In genomic region chr11:95007418-95007817, GRCm38 (mm10) we compare ENCODE assay signal across 11 mouse cellular contexts. TPM values are rescaled to one million over a fixed set of nuclear protein-coding genes. Genes with fewer than 3 reads are reported as not detected.
A peak's percentile ranks its signal among the peaks of the same experiment; 100 is the strongest.
DNase-seq lines count a peak whose midpoint lies in the region; ATAC-seq and TF ChIP-seq lines count a peak whose summit lies in the region.
"Had no signal": no experiment of that assay in that cellular context is flagged by ENCODE, and none has a peak within 500 bp of the region (broad histone marks: within the 10 kb centered on the region; RNA-seq: fewer than 3 reads in every experiment).

No protein-coding gene starts in this region.

- H3K4me1 ChIP-seq in heart, postnatal 0 days (ENCODE audit: control insufficient read depth, insufficient read depth) = peaks cover 20% of the 10 kb centered on the region
- H3K4me1 ChIP-seq in embryonic facial prominence, embryonic 15.5 days = peaks cover 54% of the 10 kb centered on the region
- peaks cover 28% of the 10 kb centered on the region for H3K4me1 ChIP-seq in intestine, embryonic 16.5 days (ENCODE audit: control insufficient read depth, insufficient read depth, low read length)
- peaks cover 23% of the 10 kb centered on the region; the same call in 1 of the 2 replicates for H3K4me1 ChIP-seq in midbrain, postnatal 0 days (ENCODE audit: insufficient read depth, low read length)

- H3K36me3 ChIP-seq in heart, postnatal 0 days (replicated peaks; ENCODE audit: control insufficient read depth, insufficient read depth, low read length) = peaks cover 22% of the 10 kb centered on the region
- H3K36me3 ChIP-seq in embryonic facial prominence, embryonic 15.5 days = peaks cover 29% of the 10 kb centered on the region
- peaks cover 9% of the 10 kb centered on the region; the same call in 1 of the 2 replicates for H3K36me3 ChIP-seq in intestine, embryonic 16.5 days (ENCODE audit: control insufficient read depth, insufficient read depth, low read length)
- H3K36me3 ChIP-seq in midbrain, postnatal 0 days (ENCODE audit: insufficient read depth, low read length) = peaks cover 22% of the 10 kb centered on the region

- WGBS in heart, postnatal 0 days = 64% methylated on average over 3 of the region's 3 CpGs
- WGBS in embryonic facial prominence, embryonic 15.5 days = 47% methylated on average over 3 of the region's 3 CpGs
- 53% methylated on average over 3 of the region's 3 CpGs for WGBS in intestine, embryonic 16.5 days
- 80% methylated on average over 3 of the region's 3 CpGs for WGBS in midbrain, postnatal 0 days

- H3K4me2 ChIP-seq in heart, postnatal 0 days (ENCODE audit: low read depth, low read length) = peak overlapping the region; percentile 80
- H3K4me2 ChIP-seq in embryonic facial prominence, embryonic 15.5 days (replicated peaks) = peak overlapping the region; percentile 73; the same call in 1 of the 2 replicates
- H3K4me2 ChIP-seq in intestine, embryonic 16.5 days (ENCODE audit: low read depth, low read length) = no peak overlapping the region
- peak overlapping the region; percentile 71; the same call in 1 of the 2 replicates for H3K4me2 ChIP-seq in midbrain, postnatal 0 days (ENCODE audit: low read depth, low read length, poor library complexity, severe bottlenecking)

- ATAC-seq in heart, postnatal 0 days (ENCODE audit: insufficient read depth, low read depth) = no peak
- ATAC-seq in embryonic facial prominence, embryonic 15.5 days (ENCODE audit: insufficient number of reproducible peaks, low FRiP score, low TSS enrichment, low read depth) = no peak
- ATAC-seq in intestine, embryonic 16.5 days = no peak
- no peak for ATAC-seq in midbrain, postnatal 0 days (ENCODE audit: low FRiP score)

- TF ChIP-seq EP300 in heart, postnatal 0 days (IDR thresholded peaks at IDR 0.05; ENCODE audit: low read depth) = no peak

- H3K27me3 ChIP-seq in heart, postnatal 0 days (ENCODE audit: control insufficient read depth, insufficient read depth, low read length) = no peaks in the 10 kb centered on the region
- H3K27me3 ChIP-seq in embryonic facial prominence, embryonic 15.5 days = no peaks in the 10 kb centered on the region
- no peaks in the 10 kb centered on the region for H3K27me3 ChIP-seq in intestine, embryonic 16.5 days (replicated peaks; ENCODE audit: control insufficient read depth, insufficient read depth, low read length)
- H3K27me3 ChIP-seq in midbrain, postnatal 0 days (ENCODE audit: insufficient read depth, low read length) = no peaks in the 10 kb centered on the region

- H3K4me3 ChIP-seq in heart, postnatal 0 days (ENCODE audit: low read depth, low read length) = no peak overlapping the region
- no peak overlapping the region for H3K4me3 ChIP-seq in embryonic facial prominence, embryonic 15.5 days (replicated peaks)
- H3K4me3 ChIP-seq in intestine, embryonic 16.5 days (ENCODE audit: low read length) = no peak overlapping the region
- H3K4me3 ChIP-seq in midbrain, postnatal 0 days (ENCODE audit: low read depth, low read length) = no peak overlapping the region

- no peak overlapping the region for H3K9ac ChIP-seq in heart, postnatal 0 days (replicated peaks; ENCODE audit: low read depth, low read length)
- no peak overlapping the region for H3K9ac ChIP-seq in embryonic facial prominence, embryonic 15.5 days
- no peak overlapping the region for H3K9ac ChIP-seq in intestine, embryonic 16.5 days (ENCODE audit: low read depth, low read length)
- H3K9ac ChIP-seq in midbrain, postnatal 0 days (replicated peaks; ENCODE audit: low read length, poor library complexity, severe bottlenecking) = no peak overlapping the region

- TF ChIP-seq CTCF in heart, postnatal 0 days (IDR thresholded peaks at IDR 0.05; ENCODE audit: low read depth) = no peak
- no peak for TF ChIP-seq CTCF in midbrain, postnatal 0 days (IDR thresholded peaks at IDR 0.05)

- no peaks in the 10 kb centered on the region for H3K9me3 ChIP-seq in heart, postnatal 0 days (replicated peaks; ENCODE audit: control insufficient read depth, low read length)
- H3K9me3 ChIP-seq in embryonic facial prominence, embryonic 15.5 days (replicated peaks) = no peaks in the 10 kb centered on the region
- no peaks in the 10 kb centered on the region for H3K9me3 ChIP-seq in intestine, embryonic 16.5 days (ENCODE audit: control insufficient read depth, low read length)
- H3K9me3 ChIP-seq in midbrain, postnatal 0 days (ENCODE audit: low read length) = no peaks in the 10 kb centered on the region

- no peak for DNase-seq in heart, postnatal 0 days (ENCODE audit: low spot score)
- DNase-seq in heart, adult 9 months (ENCODE audit: low spot score in 2 of 2) = no peak
- no peak for DNase-seq in midbrain, postnatal 0 days (ENCODE audit: low spot score)
- no peak for DNase-seq in lung, postnatal 36 days
- no peak for DNase-seq in gastrocnemius, postnatal 25 days
- DNase-seq in adrenal gland, postnatal 14 days = no peak
- DNase-seq: thymus, postnatal 25 days had no signal

- no peak overlapping the region for H3K27ac ChIP-seq in heart, postnatal 0 days (ENCODE audit: low read depth)
- peak overlapping the region; percentile 68 for H3K27ac ChIP-seq in embryonic facial prominence, embryonic 15.5 days (replicated peaks)
- H3K27ac ChIP-seq in intestine, embryonic 16.5 days (ENCODE audit: low read length) = peak overlapping the region; percentile 46; the same call in 1 of the 2 replicates
- peak overlapping the region; percentile 71; the same call in 1 of the 2 replicates for H3K27ac ChIP-seq in midbrain, postnatal 0 days (ENCODE audit: low read depth, low read length)

RNA-seq across cellular contexts. Expression of gene Samd14, which starts 2.3 kb away (rescaled TPM):
- 6.2 and 9.5 TPM in 2 replicates for total RNA-seq in heart, postnatal 0 days (2014; rRNA removed; ENCODE audit: low replicate concordance)
- 4.6 and 4.8 TPM in 2 replicates for polyA plus RNA-seq in heart, postnatal 0 days (2015; fragmentation: Nextera tagmentation; extraction: Ambion mirVana)
- polyA plus RNA-seq in embryonic facial prominence, embryonic 15.5 days (2015; fragmentation: Nextera tagmentation; extraction: Ambion mirVana) = 29.7 and 33.9 TPM in 2 replicates
- 13.2 and 13.6 TPM in 2 replicates for polyA plus RNA-seq in intestine, embryonic 16.5 days (2015; fragmentation: Nextera tagmentation; extraction: Ambion mirVana)
- total RNA-seq in midbrain, postnatal 0 days (2014; rRNA removed) = 221 and 243 TPM in 2 replicates
- polyA plus RNA-seq in midbrain, postnatal 0 days (2015; fragmentation: Nextera tagmentation; extraction: Ambion mirVana) = 158 and 161 TPM in 2 replicates
- under 1 TPM; 0.61 to 0.80 TPM for total RNA-seq in gastrocnemius, postnatal 25 days (2021)
- total RNA-seq in adrenal gland, postnatal 14 days (2021) = 5.4 and 7.3 TPM in 2 replicates

RNA-seq across cellular contexts. Expression of gene Ppp1r9b, which starts 16.6 kb away (rescaled TPM):
- 27.6 and 38.6 TPM in 2 replicates for total RNA-seq in heart, postnatal 0 days (2014; rRNA removed; ENCODE audit: low replicate concordance)
- polyA plus RNA-seq in heart, postnatal 0 days (2015; fragmentation: Nextera tagmentation; extraction: Ambion mirVana) = 4.5 and 4.7 TPM in 2 replicates
- polyA plus RNA-seq in embryonic facial prominence, embryonic 15.5 days (2015; fragmentation: Nextera tagmentation; extraction: Ambion mirVana) = 11.0 and 12.8 TPM in 2 replicates
- polyA plus RNA-seq in intestine, embryonic 16.5 days (2015; fragmentation: Nextera tagmentation; extraction: Ambion mirVana) = 5.2 and 5.6 TPM in 2 replicates
- total RNA-seq in midbrain, postnatal 0 days (2014; rRNA removed) = 179 and 217 TPM in 2 replicates
- 18.2 and 20.4 TPM in 2 replicates for polyA plus RNA-seq in midbrain, postnatal 0 days (2015; fragmentation: Nextera tagmentation; extraction: Ambion mirVana)
- 10 to 100 TPM; 21.8 to 30.0 TPM for total RNA-seq in gastrocnemius, postnatal 25 days (2021)
- 101 and 109 TPM in 2 replicates for total RNA-seq in adrenal gland, postnatal 14 days (2021)

RNA-seq across cellular contexts. Expression of gene Sgca, which starts 31.3 kb away (rescaled TPM):
- total RNA-seq in heart, postnatal 0 days (2014; rRNA removed; ENCODE audit: low replicate concordance) = 47.5 and 313 TPM in 2 replicates
- 62.2 and 62.4 TPM in 2 replicates for polyA plus RNA-seq in heart, postnatal 0 days (2015; fragmentation: Nextera tagmentation; extraction: Ambion mirVana)
- polyA plus RNA-seq in embryonic facial prominence, embryonic 15.5 days (2015; fragmentation: Nextera tagmentation; extraction: Ambion mirVana) = 11.7 and 14.6 TPM in 2 replicates
- 0.26 and 0.36 TPM in 2 replicates for polyA plus RNA-seq in intestine, embryonic 16.5 days (2015; fragmentation: Nextera tagmentation; extraction: Ambion mirVana)
- total RNA-seq in midbrain, postnatal 0 days (2014; rRNA removed) = not detected in 2 replicates
- 0.29 and 0.39 TPM in 2 replicates for polyA plus RNA-seq in midbrain, postnatal 0 days (2015; fragmentation: Nextera tagmentation; extraction: Ambion mirVana)
- total RNA-seq in gastrocnemius, postnatal 25 days (2021) = 100 to 1,000 TPM; 255 to 276 TPM
- total RNA-seq in adrenal gland, postnatal 14 days (2021) = 0.26 TPM in 1 of 2 replicates, not detected in the other

RNA-seq across cellular contexts. Expression of gene Pdk2, which starts 33.7 kb away (rescaled TPM):
- total RNA-seq in heart, postnatal 0 days (2014; rRNA removed; ENCODE audit: low replicate concordance) = 121 and 168 TPM in 2 replicates
- 179 and 186 TPM in 2 replicates for polyA plus RNA-seq in heart, postnatal 0 days (2015; fragmentation: Nextera tagmentation; extraction: Ambion mirVana)
- 33.7 and 41.8 TPM in 2 replicates for polyA plus RNA-seq in embryonic facial prominence, embryonic 15.5 days (2015; fragmentation: Nextera tagmentation; extraction: Ambion mirVana)
- 42.2 and 48.2 TPM in 2 replicates for polyA plus RNA-seq in intestine, embryonic 16.5 days (2015; fragmentation: Nextera tagmentation; extraction: Ambion mirVana)
- total RNA-seq in midbrain, postnatal 0 days (2014; rRNA removed) = 14.1 and 18.1 TPM in 2 replicates
- polyA plus RNA-seq in midbrain, postnatal 0 days (2015; fragmentation: Nextera tagmentation; extraction: Ambion mirVana) = 30.8 and 32.7 TPM in 2 replicates
- total RNA-seq in gastrocnemius, postnatal 25 days (2021) = 100 to 1,000 TPM; 351 to 396 TPM
- total RNA-seq in adrenal gland, postnatal 14 days (2021) = 147 and 156 TPM in 2 replicates

RNA-seq across cellular contexts. Expression of gene Hils1, which starts 40.0 kb away (rescaled TPM):
- not detected in 2 replicates for total RNA-seq in heart, postnatal 0 days (2014; rRNA removed; ENCODE audit: low replicate concordance)
- polyA plus RNA-seq in heart, postnatal 0 days (2015; fragmentation: Nextera tagmentation; extraction: Ambion mirVana) = 0.27 TPM in 1 of 2 replicates, not detected in the other
- 0.25 TPM in 1 of 2 replicates, not detected in the other for polyA plus RNA-seq in embryonic facial prominence, embryonic 15.5 days (2015; fragmentation: Nextera tagmentation; extraction: Ambion mirVana)
- not detected in 2 replicates for polyA plus RNA-seq in intestine, embryonic 16.5 days (2015; fragmentation: Nextera tagmentation; extraction: Ambion mirVana)
- total RNA-seq in midbrain, postnatal 0 days (2014; rRNA removed) = not detected in 2 replicates
- not detected in 2 replicates for polyA plus RNA-seq in midbrain, postnatal 0 days (2015; fragmentation: Nextera tagmentation; extraction: Ambion mirVana)
- not detected for total RNA-seq in gastrocnemius, postnatal 25 days (2021)
- total RNA-seq in adrenal gland, postnatal 14 days (2021) = not detected in 2 replicates
- total RNA-seq: layer of hippocampus, postnatal 14 days had no signal
- polyA plus RNA-seq: brain, embryonic 14.5 days had no signal

Comparison
In these comparisons a context has a peak if more than half of its experiments do, and no peak if none do; other contexts are left out.
1. RNA of gene Samd14, which starts 2.3 kb away (total RNA-seq): 221 to 243 TPM in midbrain, postnatal 0 days; 6.2 to 9.5 TPM in heart, postnatal 0 days, 5.4 to 7.3 TPM in adrenal gland, postnatal 14 days and 0.61 to 0.80 TPM in gastrocnemius, postnatal 25 days; every median in the first group is over 10 times any median in the second.
2. RNA of gene Sgca, which starts 31.3 kb away (total RNA-seq): 47.5 to 313 TPM in heart, postnatal 0 days and 255 to 276 TPM in gastrocnemius, postnatal 25 days; 0.26 TPM in adrenal gland, postnatal 14 days and not detected in midbrain, postnatal 0 days; every median in the first group is over 10 times any median in the second.